Mouse (Mus musculus) hindbrain, embryonic 13.5 days (tissue): ENCODE results near the gene Map1b. TPM values are rescaled to one million over a fixed set of nuclear protein-coding genes. Genes with fewer than 3 reads are reported as not detected.
A peak's percentile ranks its signal among the peaks of the same experiment; 100 is the strongest.

Experiments
- ATAC-seq: fragments of 200-750 bp; cut with Nextera tagmentation; 2 replicates; pipeline ENCODE4 v1.8.0; 2017; ENCODE audit warnings: moderate TSS enrichment; ENCODE audit not compliant: low FRiP score
- H3K27ac ChIP-seq: fragments of 300-500 bp; sonication (generic); 2 replicates; pipeline ENCODE4 v1.5.1; 2015; ENCODE audit warnings: inconsistent platforms, mild to moderate bottlenecking, moderate library complexity
- H3K27me3 ChIP-seq: fragments of 300-500 bp; sonication (generic); 2 replicates; pipeline ENCODE4 v1.6.1; 2015; ENCODE audit warnings: mild to moderate bottlenecking, inconsistent platforms
- H3K36me3 ChIP-seq: fragments of 300-500 bp; sonication (generic); 2 replicates; pipeline ENCODE4 v1.6.1; 2015; ENCODE audit warnings: mild to moderate bottlenecking, inconsistent platforms
- H3K4me1 ChIP-seq: fragments of 300-500 bp; sonication (generic); replicated peaks from 2 replicates; pipeline ENCODE4 v1.6.1; 2015; ENCODE audit warnings: inconsistent platforms
- H3K4me2 ChIP-seq: fragments of 300-500 bp; sonication (generic); 2 replicates; pipeline ENCODE4 v1.6.1; 2015; ENCODE audit warnings: inconsistent platforms, mild to moderate bottlenecking, moderate library complexity
- H3K4me3 ChIP-seq: fragments of 300-500 bp; sonication (generic); 2 replicates; pipeline ENCODE4 v1.5.1; 2015; ENCODE audit warnings: mild to moderate bottlenecking, inconsistent platforms
- H3K9ac ChIP-seq: fragments of 300-500 bp; sonication (generic); 2 replicates; pipeline ENCODE4 v1.6.1; 2015; ENCODE audit warnings: mild to moderate bottlenecking, inconsistent platforms
- H3K9me3 ChIP-seq: fragments of 300-500 bp; sonication (generic); 2 replicates; pipeline ENCODE4 v1.6.1; 2016; ENCODE audit warnings: inconsistent platforms
- WGBS: fragments of 180-500 bp; shearing (Covaris S2); methylation state at CpG from one replicate; pipeline ENCODE4 v1.1.7; 2015; 5-methylcytosine and 5-hydroxymethylcytosine counted together
- polyA plus RNA-seq: library from polyadenylated mRNA; unstranded; fragments of >200 nt; fragmentation: Nextera tagmentation; extraction: Ambion mirVana; gene quantifications from 2 replicates; pipeline ENCODE4 v1.2.1, GENCODE M21; 2015

The Map1b gene
- polyA plus RNA-seq, 1 experiment from 2014 or later: 2,103 TPM

- ATAC-seq: no peak
- H3K36me3 ChIP-seq: peaks cover 17% of the 10 kb centered on the region
- H3K4me2 ChIP-seq: no peak overlapping the region
- H3K4me3 ChIP-seq: no peak overlapping the region
- H3K4me1 ChIP-seq: peaks cover 41% of the 10 kb centered on the region
- peak overlapping the region; percentile 49; the same call in 1 of the 2 replicates for H3K9ac ChIP-seq
- 35% methylated on average over 11 of the region's 11 CpGs for WGBS
- H3K9me3 ChIP-seq: no peaks in the 10 kb centered on the region
- peak overlapping the region; percentile 56 for H3K27ac ChIP-seq
- no peaks in the 10 kb centered on the region for H3K27me3 ChIP-seq
These were observed 103.8 kb downstream of the Map1b start for GRCm38 (mm10) chr13:99412477-99413080.

DNA sequence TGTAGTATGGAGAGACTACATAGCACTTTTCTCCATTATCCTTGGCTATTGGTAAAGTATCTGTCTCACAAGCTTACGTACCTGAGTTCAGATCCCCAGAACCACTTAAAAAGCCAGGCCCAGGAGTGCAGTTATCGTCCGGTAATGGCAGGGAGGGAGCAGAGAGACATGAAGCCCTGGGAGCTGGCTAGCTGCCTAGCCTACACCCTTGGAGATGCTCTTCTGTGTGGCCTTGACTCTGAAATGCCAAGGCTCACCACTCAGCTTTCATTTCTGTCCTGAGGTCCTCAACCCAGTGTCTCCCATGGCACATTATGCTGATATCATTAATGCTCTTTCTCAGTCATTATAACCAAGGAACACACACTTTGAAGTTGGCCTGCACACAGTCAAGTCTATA, 104.6 kb downstream of the Map1b start:
- Histone ChIP-seq H3K27ac (no peak overlapping the region), H3K36me3 (peaks cover 17% of the 10 kb centered on the region), H3K4me1 (peaks cover 41% of the 10 kb centered on the region), H3K9ac (no peak overlapping the region), H3K4me3 (no peak overlapping the region), H3K9me3 (no peaks in the 10 kb centered on the region), H3K27me3 (no peaks in the 10 kb centered on the region), H3K4me2 (no peak overlapping the region)
- ATAC-seq: no peak
- 78% methylated on average over 3 of the region's 3 CpGs for WGBS

GRCm38 (mm10) chr13:99410611-99411515, 105.5 kb downstream of the Map1b start:
- no peak for ATAC-seq

DNA sequence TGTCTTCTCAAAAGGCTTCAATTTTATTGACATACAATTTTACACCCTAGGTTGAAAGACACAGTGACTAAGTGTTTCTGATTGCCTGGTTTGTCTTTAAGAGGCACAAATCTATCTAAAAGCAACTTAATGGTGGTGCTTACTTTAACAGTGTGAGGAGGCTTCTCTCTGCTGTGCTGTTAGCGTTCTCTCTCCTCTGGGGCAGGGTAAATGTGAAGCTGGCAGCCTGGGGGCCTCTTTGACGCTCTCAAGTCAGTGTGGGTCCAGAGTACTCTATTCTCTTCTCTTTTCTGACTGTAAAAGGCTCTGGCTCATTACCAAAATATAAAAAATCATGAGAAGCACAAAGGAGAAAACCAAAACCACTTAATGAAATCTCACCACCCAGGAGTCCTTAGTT, 107.1 kb downstream of the Map1b start:
- WGBS: 20% methylated on average over 2 of the region's 2 CpGs
- peaks cover 30% of the 10 kb centered on the region for H3K4me1 ChIP-seq

More at GRCm38 (mm10) chr13:99410611-99411515, 105.5 kb downstream of the Map1b start:
- no peak overlapping the region for H3K4me2 ChIP-seq
- no peak overlapping the region for H3K27ac ChIP-seq
- no peaks in the 10 kb centered on the region for H3K9me3 ChIP-seq
- H3K9ac ChIP-seq: no peak overlapping the region
- no peaks in the 10 kb centered on the region for H3K27me3 ChIP-seq
- WGBS: 92% methylated on average over 14 of the region's 14 CpGs
- H3K36me3 ChIP-seq: peaks cover 21% of the 10 kb centered on the region
- no peak overlapping the region for H3K4me3 ChIP-seq
- H3K4me1 ChIP-seq: peaks cover 41% of the 10 kb centered on the region

GRCm38 (mm10) chr13:99399373-99399772, 117.0 kb downstream of the Map1b start:
- Histone ChIP-seq H3K9me3 (no peaks in the 10 kb centered on the region), H3K9ac (no peak overlapping the region), H3K4me1 (peaks cover 31% of the 10 kb centered on the region), H3K4me2 (no peak overlapping the region), H3K4me3 (no peak overlapping the region), H3K27me3 (no peaks in the 10 kb centered on the region), H3K36me3 (peaks cover 3% of the 10 kb centered on the region; the same call in 1 of the 2 replicates), H3K27ac (no peak overlapping the region)
- no peak for ATAC-seq
- 73% methylated on average over 4 of the region's 4 CpGs for WGBS

More for the DNA sequence above, 107.1 kb downstream of the Map1b start:
- no peak overlapping the region for H3K4me3 ChIP-seq
- no peak overlapping the region for H3K4me2 ChIP-seq
- H3K9me3 ChIP-seq: no peaks in the 10 kb centered on the region
- no peak for ATAC-seq
- peaks cover 30% of the 10 kb centered on the region for H3K36me3 ChIP-seq
- H3K9ac ChIP-seq: no peak overlapping the region
- H3K27me3 ChIP-seq: no peaks in the 10 kb centered on the region
- no peak overlapping the region for H3K27ac ChIP-seq

DNA sequence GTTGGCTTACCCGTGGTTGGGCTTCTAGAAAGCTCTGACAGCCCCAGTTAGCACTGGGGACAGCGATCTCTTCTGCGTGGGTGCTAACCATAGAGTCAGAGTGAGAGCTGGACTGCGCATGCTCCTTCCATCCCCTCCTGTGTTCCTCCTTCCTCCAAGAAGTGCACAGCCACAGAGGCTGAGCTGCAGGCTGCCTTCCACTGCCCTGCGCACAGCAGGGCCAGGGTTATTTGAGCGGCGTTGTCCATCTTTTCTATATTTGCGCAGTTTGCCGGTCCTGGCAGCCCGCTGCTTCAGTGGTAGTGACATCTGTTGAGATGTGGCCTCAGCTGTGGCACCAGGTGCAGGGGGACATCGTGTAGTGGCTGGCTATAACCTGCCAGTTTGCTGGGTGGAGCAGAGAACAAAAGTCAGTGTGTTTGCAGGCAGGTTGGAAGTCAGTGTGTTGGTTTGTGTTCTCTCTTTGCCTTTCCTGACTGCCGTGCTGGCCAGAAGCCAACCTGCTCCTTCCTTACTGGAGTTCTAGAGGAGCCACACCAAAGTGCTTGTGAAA, 118.1 kb downstream of the Map1b start:
- Histone ChIP-seq H3K4me1 (peaks cover 31% of the 10 kb centered on the region), H3K27me3 (no peaks in the 10 kb centered on the region), H3K36me3 (no peaks in the 10 kb centered on the region; the same call in 1 of the 2 replicates), H3K4me3 (no peak overlapping the region), H3K9me3 (no peaks in the 10 kb centered on the region), H3K4me2 (no peak overlapping the region), H3K9ac (no peak overlapping the region), H3K27ac (no peak overlapping the region)
- WGBS: 71% methylated on average over 12 of the region's 12 CpGs
- no peak for ATAC-seq

DNA sequence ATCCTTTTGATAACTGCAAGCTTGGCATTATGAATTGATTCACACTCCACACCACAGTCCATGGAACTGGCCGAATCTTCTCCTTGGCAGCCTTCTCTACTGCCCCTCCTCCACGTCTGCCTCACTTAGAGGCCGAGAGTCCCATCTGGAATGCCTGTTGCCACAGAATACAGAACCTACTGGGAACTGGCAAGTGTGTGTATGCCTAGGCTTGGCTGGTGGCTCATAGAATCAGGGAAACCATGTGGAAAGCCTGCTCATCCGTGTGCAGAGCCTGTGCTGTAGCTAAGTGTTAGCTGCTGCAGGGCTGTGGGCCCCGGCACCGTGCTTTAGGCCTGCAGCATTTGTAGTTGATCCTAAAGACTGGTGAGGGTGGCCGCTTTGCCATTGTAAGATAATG, 119.1 kb downstream of the Map1b start:
- ATAC-seq: peak; percentile 91
- Histone ChIP-seq H3K4me1 (peaks cover 31% of the 10 kb centered on the region), H3K27ac (peak overlapping the region; percentile 14; the same call in 1 of the 2 replicates)

GRCm38 (mm10) chr13:99395531-99395930, 120.8 kb downstream of the Map1b start:
- Histone ChIP-seq H3K4me3 (no peak overlapping the region), H3K4me2 (no peak overlapping the region), H3K9ac (0 out of 2 replicates have a peak overlapping the region, but pooled peaks have one; percentile 43), H3K36me3 (no peaks in the 10 kb centered on the region; the same call in 1 of the 2 replicates), H3K4me1 (peaks cover 31% of the 10 kb centered on the region), H3K9me3 (no peaks in the 10 kb centered on the region), H3K27me3 (no peaks in the 10 kb centered on the region), H3K27ac (no peak overlapping the region; the same call in 1 of the 2 replicates)
- ATAC-seq: no peak
- 62% methylated on average over 12 of the region's 12 CpGs for WGBS

More for the DNA sequence above, 119.1 kb downstream of the Map1b start:
- Histone ChIP-seq H3K4me2 (no peak overlapping the region), H3K36me3 (no peaks in the 10 kb centered on the region; the same call in 1 of the 2 replicates), H3K9ac (no peak overlapping the region), H3K27me3 (no peaks in the 10 kb centered on the region), H3K9me3 (no peaks in the 10 kb centered on the region), H3K4me3 (no peak overlapping the region)
- 22% methylated on average over 7 of the region's 7 CpGs for WGBS

DNA sequence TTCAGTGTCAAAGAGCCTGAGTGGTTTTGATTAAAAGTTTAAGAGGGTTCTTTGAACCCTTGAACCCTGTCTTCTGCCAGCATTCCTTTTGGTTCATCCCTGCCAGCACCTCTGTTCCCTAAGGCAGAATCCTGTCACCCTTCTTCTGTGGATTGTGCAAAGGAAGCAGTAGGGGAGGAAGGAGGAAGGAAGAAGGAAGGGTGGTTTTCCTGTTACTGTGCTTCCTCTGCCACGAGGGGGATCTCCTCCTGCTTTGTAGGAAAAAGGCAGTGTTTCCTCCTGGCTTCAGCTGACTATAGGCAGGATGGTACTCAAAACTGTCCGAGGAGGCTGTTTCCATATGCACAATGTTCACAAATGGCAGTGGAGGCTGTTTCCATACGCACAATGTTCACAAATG, 121.6 kb downstream of the Map1b start:
- no peak for ATAC-seq
- H3K4me3 ChIP-seq: no peak overlapping the region
- H3K27me3 ChIP-seq: no peaks in the 10 kb centered on the region
- 73% methylated on average over 3 of the region's 3 CpGs for WGBS
- no peaks in the 10 kb centered on the region for H3K36me3 ChIP-seq
- H3K4me1 ChIP-seq: peaks cover 31% of the 10 kb centered on the region
- no peak overlapping the region for H3K27ac ChIP-seq
- no peak overlapping the region for H3K9ac ChIP-seq
- H3K9me3 ChIP-seq: no peaks in the 10 kb centered on the region
- H3K4me2 ChIP-seq: no peak overlapping the region

GRCm38 (mm10) chr13:99393128-99393527, 123.2 kb downstream of the Map1b start:
- WGBS: 83% methylated on average over 3 of the region's 3 CpGs
- no peaks in the 10 kb centered on the region for H3K27me3 ChIP-seq
- no peak overlapping the region for H3K4me2 ChIP-seq
- H3K9me3 ChIP-seq: no peaks in the 10 kb centered on the region
- H3K36me3 ChIP-seq: no peaks in the 10 kb centered on the region
- no peak for ATAC-seq
- no peak overlapping the region for H3K27ac ChIP-seq
- peaks cover 28% of the 10 kb centered on the region for H3K4me1 ChIP-seq
- no peak overlapping the region for H3K4me3 ChIP-seq
- H3K9ac ChIP-seq: no peak overlapping the region

DNA sequence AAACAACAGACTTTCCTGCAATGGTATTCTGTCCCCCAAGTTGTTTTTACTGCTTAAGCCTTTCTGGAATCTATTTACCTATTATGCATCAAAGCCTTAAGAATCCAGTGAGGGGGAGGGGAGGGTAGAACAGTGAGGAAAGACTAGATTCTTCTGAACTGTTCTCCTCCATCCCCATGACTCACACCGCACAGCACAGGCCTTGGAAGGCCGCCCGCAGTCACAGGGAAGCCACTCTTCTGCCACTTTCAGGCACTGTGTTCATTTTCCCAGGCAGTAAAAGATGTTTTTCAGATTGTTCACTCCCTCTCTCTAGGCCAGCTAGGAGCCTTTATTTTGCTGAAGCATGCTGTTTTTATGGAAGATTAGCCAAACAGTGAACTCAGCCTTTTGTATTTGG, 124.9 kb downstream of the Map1b start:
- Histone ChIP-seq H3K9ac (no peak overlapping the region), H3K27ac (0 out of 2 replicates have a peak overlapping the region, but pooled peaks have one; percentile 9), H3K9me3 (no peaks in the 10 kb centered on the region), H3K4me2 (no peak overlapping the region), H3K4me1 (peaks cover 18% of the 10 kb centered on the region), H3K4me3 (no peak overlapping the region), H3K27me3 (no peaks in the 10 kb centered on the region), H3K36me3 (no peaks in the 10 kb centered on the region)
- WGBS: 77% methylated on average over 3 of the region's 3 CpGs
- ATAC-seq: no peak
